Mouse (Mus musculus) kidney, embryonic 16.5 days (tissue): ENCODE results near the gene 1700047I17Rik2. TPM values are rescaled to one million over a fixed set of nuclear protein-coding genes. Genes with fewer than 3 reads are reported as not detected.
"Not testable (repeated sequence)": the region's sequence is repeated elsewhere in the genome, so short reads cannot be mapped to it uniquely, and the experiment has no call there.

Experiments used
- ATAC-seq: fragments of 200-750 bp; cut with Nextera tagmentation; 2 replicates; pipeline ENCODE4 v1.8.0; 2017; ENCODE audit warnings: moderate TSS enrichment; ENCODE audit not compliant: low FRiP score, low TSS enrichment
- H3K27ac ChIP-seq: fragments of 300-500 bp; sonication (generic); 2 replicates; pipeline ENCODE4 v1.5.1; 2014; ENCODE audit warnings: low read length
- H3K27me3 ChIP-seq: fragments of 300-500 bp; sonication (generic); 2 replicates; pipeline ENCODE4 v1.6.1; 2014; ENCODE audit warnings: low read length, control low read depth, mixed read lengths; ENCODE audit not compliant: insufficient read depth
- H3K36me3 ChIP-seq: fragments of 300-500 bp; sonication (generic); 2 replicates; pipeline ENCODE4 v1.6.1; 2014; ENCODE audit warnings: low read length, control low read depth, mixed read lengths; ENCODE audit not compliant: insufficient read depth
- H3K4me1 ChIP-seq: fragments of 300-500 bp; sonication (generic); 2 replicates; pipeline ENCODE4 v1.6.1; 2014; ENCODE audit warnings: low read length, control low read depth, mixed read lengths; ENCODE audit not compliant: insufficient read depth
- H3K4me2 ChIP-seq: fragments of 300-500 bp; sonication (generic); replicated peaks from 2 replicates; pipeline ENCODE4 v1.6.1; 2014; ENCODE audit warnings: low read depth, low read length
- H3K4me3 ChIP-seq: fragments of 300-500 bp; sonication (generic); 2 replicates; pipeline ENCODE4 v1.5.1; 2014; ENCODE audit warnings: mild to moderate bottlenecking, low read length
- H3K9ac ChIP-seq: fragments of 300-500 bp; sonication (generic); replicated peaks from 2 replicates; pipeline ENCODE4 v1.6.1; 2014; ENCODE audit warnings: low read length
- H3K9me3 ChIP-seq: fragments of 300-500 bp; sonication (generic); 2 replicates; pipeline ENCODE4 v1.6.1; 2016; ENCODE audit warnings: low read length, control low read depth
- WGBS: fragments of 180-500 bp; shearing (Covaris S2); extraction: QIAGEN DNeasy Blood & Tissue Kit; methylation state at CpG from one replicate; pipeline ENCODE4 v1.1.7; 2014; 5-methylcytosine and 5-hydroxymethylcytosine counted together
- polyA plus RNA-seq: library from polyadenylated mRNA; unstranded; fragments of >200 nt; fragmentation: Nextera tagmentation; extraction: Ambion mirVana; gene quantifications from 2 replicates; pipeline ENCODE4 v1.2.1, GENCODE M21; 2015

Gene 1700047I17Rik2
- polyA plus RNA-seq, 1 experiment from 2014 or later: 8.1 TPM

DNA sequence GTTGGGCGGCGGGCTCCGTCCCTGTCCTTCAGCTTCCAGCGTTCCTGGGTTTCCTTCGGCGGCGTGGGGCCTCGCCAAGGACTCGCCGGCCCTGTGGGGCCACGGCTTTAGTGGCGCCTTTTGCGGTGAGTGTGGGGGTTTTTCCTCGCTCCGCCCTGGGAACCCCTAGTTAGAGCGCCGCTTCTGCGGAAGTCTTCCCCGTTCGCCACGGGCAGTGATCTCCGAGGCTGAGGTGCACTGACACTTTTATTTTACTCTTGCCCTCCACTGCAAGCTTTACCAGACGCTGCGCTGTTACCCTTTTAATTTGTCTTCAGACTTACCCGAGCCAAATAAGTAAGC is 31.1 kb downstream of the 1700047I17Rik2 start:
- not testable (repeated sequence) for H3K27ac ChIP-seq, ATAC-seq, H3K9me3 ChIP-seq, H3K36me3 ChIP-seq, H3K4me2 ChIP-seq, H3K27me3 ChIP-seq, H3K4me1 ChIP-seq, H3K9ac ChIP-seq
- WGBS: 0% methylated on average over 9 of the region's 25 CpGs
- H3K4me3 ChIP-seq: peak overlapping the region; percentile 41

DNA sequence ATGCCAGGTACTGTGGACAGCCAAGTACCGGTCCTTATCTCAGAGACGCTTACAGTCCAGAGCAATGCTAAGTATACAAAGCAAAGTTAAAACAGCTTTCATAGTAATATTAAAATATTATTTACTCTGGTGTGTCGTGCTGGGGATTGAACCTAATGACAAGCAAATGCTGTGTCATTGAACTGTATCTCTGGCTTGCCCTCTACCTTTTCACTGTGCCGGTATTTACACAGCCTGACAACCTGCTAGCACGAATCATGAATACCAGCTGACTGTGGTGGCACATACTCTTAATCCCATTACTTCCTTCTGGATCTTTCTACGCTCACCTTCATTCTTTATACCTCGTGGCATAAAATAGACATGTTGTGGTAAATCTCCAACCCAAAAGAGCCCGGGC is 42.9 kb downstream of the 1700047I17Rik2 start:
- ATAC-seq, H3K9me3 ChIP-seq, H3K27me3 ChIP-seq, H3K27ac ChIP-seq, H3K9ac ChIP-seq, H3K4me2 ChIP-seq, H3K4me3 ChIP-seq, H3K36me3 ChIP-seq, H3K4me1 ChIP-seq: not testable (repeated sequence)
- no CpG with 5 or more reads among the region's 8 CpGs for WGBS

DNA sequence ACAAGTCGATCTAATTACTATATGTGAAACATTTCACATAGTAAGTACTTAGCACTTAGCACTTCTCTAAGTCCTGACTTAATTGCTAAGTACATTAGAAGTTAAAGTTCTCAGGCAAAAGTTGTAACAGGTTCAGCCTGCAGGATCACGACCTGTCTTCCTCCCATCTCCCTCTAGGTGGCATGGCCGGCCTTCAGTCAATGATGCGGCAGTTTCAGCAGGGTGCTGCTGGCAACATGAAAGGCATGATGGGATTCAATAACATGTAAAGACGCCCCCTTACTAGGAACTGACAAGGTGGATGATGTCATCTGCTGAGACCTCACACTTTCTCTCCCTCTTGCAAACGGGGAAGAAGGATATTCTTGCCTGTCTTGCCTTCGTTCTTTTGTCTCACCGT is 62.6 kb downstream of the 1700047I17Rik2 start:
- H3K27me3 ChIP-seq, H3K4me2 ChIP-seq, H3K9ac ChIP-seq, H3K9me3 ChIP-seq, ATAC-seq, H3K4me1 ChIP-seq, H3K27ac ChIP-seq, H3K36me3 ChIP-seq, H3K4me3 ChIP-seq: not testable (repeated sequence)
- no CpG with 5 or more reads among the region's 8 CpGs for WGBS

DNA sequence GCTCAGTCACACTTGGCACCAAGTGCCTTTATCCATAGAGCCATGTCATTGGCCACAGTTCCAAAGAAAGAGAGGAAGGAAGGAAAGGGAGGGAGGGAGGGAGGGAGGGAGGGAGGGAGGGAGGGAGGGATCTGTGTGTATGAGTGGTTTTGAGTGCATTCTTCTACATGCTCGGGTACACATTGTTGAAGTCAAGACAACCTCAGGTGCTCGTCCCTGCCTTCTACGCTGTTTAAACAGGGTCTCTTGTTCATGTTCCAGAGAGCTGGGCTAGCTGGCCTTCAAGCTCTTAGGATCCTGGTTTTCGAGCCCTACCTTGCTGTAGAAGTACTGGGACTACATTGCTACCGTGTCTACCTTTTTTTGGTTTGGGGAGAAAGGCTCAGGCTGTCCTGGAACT is 64.0 kb downstream of the 1700047I17Rik2 start:
- not testable (repeated sequence) for H3K27ac ChIP-seq, H3K27me3 ChIP-seq, H3K4me3 ChIP-seq, H3K9ac ChIP-seq, H3K36me3 ChIP-seq, H3K4me2 ChIP-seq, ATAC-seq, H3K9me3 ChIP-seq, H3K4me1 ChIP-seq
- no CpG with 5 or more reads among the region's 5 CpGs for WGBS

Other genes starting within 250 kb of the 1700047I17Rik2 start
- not detected in 2 replicates for gene Gm20403, start 213.1 kb upstream of the 1700047I17Rik2 start, polyA plus RNA-seq
- 19.1 and 23.8 TPM in 2 replicates for gene Baz1a, start 185.2 kb upstream of the 1700047I17Rik2 start, polyA plus RNA-seq
- gene 2700097O09Rik, start 119.5 kb upstream of the 1700047I17Rik2 start, polyA plus RNA-seq: 37.3 and 40.8 TPM in 2 replicates
- gene Srp54a, start 119.3 kb upstream of the 1700047I17Rik2 start, polyA plus RNA-seq: 163 and 186 TPM in 2 replicates
- gene Fam177a, start 75.1 kb upstream of the 1700047I17Rik2 start, polyA plus RNA-seq: 11.7 and 13.5 TPM in 2 replicates
- 52.2 and 54.4 TPM in 2 replicates for gene Srp54b, start 44.5 kb upstream of the 1700047I17Rik2 start, polyA plus RNA-seq
- 65.7 and 71.1 TPM in 2 replicates for gene Srp54c, start 30.6 kb downstream of the 1700047I17Rik2 start, polyA plus RNA-seq
- 15.5 and 15.6 TPM in 2 replicates for gene 1110008L16Rik, start 100.0 kb downstream of the 1700047I17Rik2 start, polyA plus RNA-seq
- 14.8 and 15.6 TPM in 2 replicates for gene Ppp2r3c, start 103.4 kb downstream of the 1700047I17Rik2 start, polyA plus RNA-seq
- 409 and 418 TPM in 2 replicates for gene Psma6, start 184.6 kb downstream of the 1700047I17Rik2 start, polyA plus RNA-seq